Comparison of ENCODE assay signal across 11 mouse cellular contexts in the genomic region with DNA sequence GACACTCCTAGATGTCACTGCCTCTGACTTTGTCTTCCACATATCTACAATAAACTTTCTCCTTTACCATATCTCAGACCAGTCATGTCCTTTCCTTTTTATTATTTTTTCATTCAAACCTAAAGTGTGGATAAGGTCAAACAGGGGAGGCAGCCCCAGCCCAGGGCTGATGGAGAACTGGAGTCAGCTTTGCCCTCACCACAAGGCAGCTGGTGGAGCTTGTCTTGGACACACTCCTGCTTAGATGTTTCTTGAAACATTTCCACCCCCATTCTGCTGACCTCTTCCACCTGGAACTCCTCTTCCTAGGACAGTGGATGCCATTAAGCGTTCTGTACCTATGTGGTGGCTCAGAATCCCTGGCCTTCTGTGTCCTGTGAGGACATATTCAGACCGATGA.
DNase-seq lines count a peak whose midpoint lies in the region; ATAC-seq and TF ChIP-seq lines count a peak whose summit lies in the region.
"Had no signal": no experiment of that assay in that cellular context is flagged by ENCODE, and none has a peak within 500 bp of the region (broad histone marks: within the 10 kb centered on the region; RNA-seq: fewer than 3 reads in every experiment).

No protein-coding gene starts in this region.

- no peaks in the 10 kb centered on the region for H3K27me3 ChIP-seq in kidney, adult 2 months (replicated peaks; ENCODE audit: control insufficient read depth, insufficient read depth, low read length)
- no peaks in the 10 kb centered on the region; the same call in 1 of the 2 replicates for H3K27me3 ChIP-seq in neural tube, embryonic 13.5 days
- no peaks in the 10 kb centered on the region for H3K27me3 ChIP-seq in neural tube, embryonic 15.5 days (replicated peaks)
- H3K27me3 ChIP-seq: liver, embryonic 12.5 days; midbrain, embryonic 15.5 days had no signal

- H3K4me1 ChIP-seq in kidney, adult 2 months (ENCODE audit: control insufficient read depth, insufficient read depth, low read length): peaks cover 14% of the 10 kb centered on the region
- H3K4me1 ChIP-seq in neural tube, embryonic 13.5 days (replicated peaks): peaks cover 37% of the 10 kb centered on the region
- H3K4me1 ChIP-seq in neural tube, embryonic 15.5 days: peaks cover 36% of the 10 kb centered on the region

- intact Hi-C loops in gastrocnemius, adult 2 months (cut with DNase I): no loop called here
- intact Hi-C loops in left cerebral cortex, adult 2 months (cut with DNase I): no loop called here

- H3K9me3 ChIP-seq in neural tube, embryonic 13.5 days: no peaks in the 10 kb centered on the region
- H3K9me3 ChIP-seq in neural tube, embryonic 15.5 days (replicated peaks): no peaks in the 10 kb centered on the region
- H3K9me3 ChIP-seq: liver, embryonic 12.5 days; midbrain, embryonic 15.5 days had no signal

- DNase-seq in gastrocnemius, adult 2 months: no peak
- DNase-seq in gastrocnemius, postnatal 25 days: no peak
- DNase-seq in kidney, adult 2 months: no peak
- no peak for DNase-seq in kidney, postnatal 25 days
- no peak for DNase-seq in left cerebral cortex, adult 2 months (ENCODE audit: extremely low spot score in 1 of 2, low spot score in 2 of 2)
- DNase-seq: thymus, postnatal 4 days had no signal

- no peaks in the 10 kb centered on the region for H3K36me3 ChIP-seq in kidney, adult 2 months (ENCODE audit: control insufficient read depth, insufficient read depth, low read length)
- H3K36me3 ChIP-seq in neural tube, embryonic 13.5 days: no peaks in the 10 kb centered on the region
- H3K36me3 ChIP-seq in neural tube, embryonic 15.5 days: no peaks in the 10 kb centered on the region
- H3K36me3 ChIP-seq: liver, embryonic 12.5 days; midbrain, embryonic 15.5 days had no signal

- H3K4me3 ChIP-seq in gastrocnemius, adult 2 months: no peak overlapping the region
- no peak overlapping the region for H3K4me3 ChIP-seq in kidney, adult 2 months (ENCODE audit: insufficient read depth, low read depth, low read length)
- no peak overlapping the region for H3K4me3 ChIP-seq in neural tube, embryonic 13.5 days
- no peak overlapping the region for H3K4me3 ChIP-seq in neural tube, embryonic 15.5 days (replicated peaks)
- no peak overlapping the region for H3K4me3 ChIP-seq in left cerebral cortex, adult 2 months
- H3K4me3 ChIP-seq: liver, embryonic 12.5 days; midbrain, embryonic 15.5 days had no signal

- no peak for TF ChIP-seq POLR2A in kidney, adult 2 months (IDR thresholded peaks at IDR 0.05; ENCODE audit: low read depth, low read length)

- no peak for ATAC-seq in neural tube, embryonic 13.5 days (ENCODE audit: low read depth)
- ATAC-seq in neural tube, embryonic 15.5 days (ENCODE audit: low FRiP score): no peak
- no peak for ATAC-seq in cerebellum, adult (ENCODE audit: insufficient number of reproducible peaks, low FRiP score, low TSS enrichment)

- 87% methylated on average over 2 of the region's 2 CpGs for WGBS in kidney, adult 2 months
- 91% methylated on average over 2 of the region's 2 CpGs for WGBS in neural tube, embryonic 13.5 days
- WGBS in neural tube, embryonic 15.5 days: 94% methylated on average over 2 of the region's 2 CpGs

- no peak for TF ChIP-seq CTCF in gastrocnemius, adult 2 months (IDR thresholded peaks at IDR 0.05)
- no peak for TF ChIP-seq CTCF in kidney, adult 2 months (conservative IDR thresholded peaks at IDR 0.05; ENCODE audit: insufficient read depth, insufficient read length, low read depth, low read length)
- no peak for TF ChIP-seq CTCF in left cerebral cortex, adult 2 months (IDR thresholded peaks at IDR 0.05)

- H3K27ac ChIP-seq in gastrocnemius, adult 2 months: peak overlapping the region; percentile 44
- H3K27ac ChIP-seq in kidney, adult 2 months (ENCODE audit: insufficient read depth, low read depth, low read length): peak overlapping the region; percentile 37
- H3K27ac ChIP-seq in neural tube, embryonic 13.5 days (replicated peaks): peak overlapping the region; percentile 74; the same call in 1 of the 2 replicates
- H3K27ac ChIP-seq in neural tube, embryonic 15.5 days (replicated peaks): no peak overlapping the region
- H3K27ac ChIP-seq in left cerebral cortex, adult 2 months: no peak overlapping the region
- H3K27ac ChIP-seq: liver, embryonic 12.5 days had no signal

- no peak overlapping the region for H3K4me2 ChIP-seq in neural tube, embryonic 13.5 days
- no peak overlapping the region for H3K4me2 ChIP-seq in neural tube, embryonic 15.5 days
- H3K4me2 ChIP-seq: liver, embryonic 12.5 days; midbrain, embryonic 15.5 days had no signal

- H3K9ac ChIP-seq in neural tube, embryonic 13.5 days: no peak overlapping the region
- H3K9ac ChIP-seq in neural tube, embryonic 15.5 days (replicated peaks): no peak overlapping the region
- H3K9ac ChIP-seq: liver, embryonic 12.5 days; midbrain, embryonic 15.5 days had no signal

Comparison
In these comparisons a context has a peak if more than half of its experiments do, and no peak if none do; other contexts are left out.
1. H3K27ac ChIP-seq: peak in gastrocnemius, adult 2 months (single experiment), kidney, adult 2 months (single experiment) and neural tube, embryonic 13.5 days (single experiment); none in neural tube, embryonic 15.5 days (single experiment) and left cerebral cortex, adult 2 months (single experiment).